Mouse (Mus musculus) CH12.LX (cell line): ENCODE data around the gene Mapk1ip1.
A peak's percentile ranks its signal among the peaks of the same experiment; 100 is the strongest.

Source experiments
- CHD1 ChIP-seq: IDR thresholded peaks from 2 replicates; pipeline ENCODE4 v1.6.1; 2012; ENCODE audit warnings: low read depth, low read length, improper control_type of control experiment, inconsistent platforms
- CTCF ChIP-seq, 2 experiments: IDR thresholded peaks in 1 of 2; conservative IDR thresholded peaks in 1 of 2; 2 replicates each; pipeline ENCODE4 v1.5.1; 2011 to 2012; ENCODE audit warnings: low read depth in 2 of 2, low read length in 2 of 2, improper control_type of control experiment in 1 of 2, inconsistent platforms in 1 of 2, mild to moderate bottlenecking in 1 of 2, moderate library complexity in 1 of 2
- EP300 ChIP-seq: IDR thresholded peaks from 2 replicates; pipeline ENCODE4 v1.6.1; 2011; ENCODE audit warnings: low read length, improper control_type of control experiment
- ETS1 ChIP-seq: conservative IDR thresholded peaks from 2 replicates; pipeline ENCODE4 v1.6.1; 2012; ENCODE audit warnings: low read depth, mild to moderate bottlenecking, inconsistent platforms, low read length, improper control_type of control experiment, moderate library complexity
- GABPA ChIP-seq: IDR thresholded peaks from 2 replicates; pipeline ENCODE4 v1.6.1; 2012; ENCODE audit warnings: low read depth, low read length, improper control_type of control experiment, inconsistent platforms; ENCODE audit not compliant: insufficient replicate concordance
- HCFC1 ChIP-seq: IDR thresholded peaks from 2 replicates; pipeline ENCODE4 v1.6.1; 2012; ENCODE audit warnings: low read depth, mild to moderate bottlenecking, inconsistent platforms, low read length, improper control_type of control experiment
- MAX ChIP-seq: IDR thresholded peaks from 2 replicates; pipeline ENCODE4 v1.6.1; 2011; ENCODE audit warnings: low read length, improper control_type of control experiment
- MXI1 ChIP-seq: IDR thresholded peaks from 2 replicates; pipeline ENCODE4 v1.6.1; 2011; ENCODE audit warnings: mild to moderate bottlenecking, low read depth, low read length, improper control_type of control experiment
- POLR2A ChIP-seq: IDR thresholded peaks from 2 replicates; pipeline ENCODE4 v1.6.1; 2011; ENCODE audit warnings: low read depth, mild to moderate bottlenecking, improper control_type of control experiment, low read length
- RAD21 ChIP-seq: IDR thresholded peaks from 2 replicates; pipeline ENCODE4 v1.6.1; 2011; ENCODE audit warnings: low read depth, mild to moderate bottlenecking, low read length, improper control_type of control experiment, moderate library complexity
- SIN3A ChIP-seq: IDR thresholded peaks from 2 replicates; pipeline ENCODE4 v1.6.1; 2012; ENCODE audit warnings: low read length, improper control_type of control experiment, inconsistent platforms
- ZC3H11A ChIP-seq: IDR thresholded peaks from 2 replicates; pipeline ENCODE4 v1.6.1; 2012; ENCODE audit warnings: low read depth, mild to moderate bottlenecking, inconsistent platforms, low read length, improper control_type of control experiment
- ZNF384 ChIP-seq: IDR thresholded peaks from 2 replicates; pipeline ENCODE4 v1.6.1; 2012; ENCODE audit warnings: low read depth, low read length, improper control_type of control experiment, inconsistent platforms

DNA sequence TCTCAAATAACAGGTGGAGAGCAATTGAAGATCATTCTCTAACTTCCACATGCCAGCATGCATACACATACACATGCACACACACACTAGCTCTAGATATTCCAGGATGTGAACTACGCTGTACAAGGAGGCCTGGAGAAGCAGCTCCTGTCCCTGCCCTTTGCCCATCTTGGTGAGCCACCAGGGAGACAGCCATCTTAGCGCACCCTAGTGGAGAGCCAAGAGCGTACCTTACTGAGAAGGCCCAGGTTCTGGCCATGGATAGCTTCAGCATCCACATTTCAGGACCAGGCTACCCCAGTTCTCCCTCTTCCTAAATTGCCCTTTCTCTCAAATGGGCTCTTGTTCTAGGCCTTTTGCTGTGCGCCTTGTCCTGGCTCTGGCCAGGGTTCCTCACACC lies 27.8 kb downstream of the Mapk1ip1 start:
- TF ChIP-seq MXI1 = no peak
- no peak for TF ChIP-seq ZC3H11A
- TF ChIP-seq RAD21 = peak; percentile 21
- no peak for TF ChIP-seq ZNF384
- peak in 1 of 2 experiments; percentile 57; a peak in 2 of 4 replicates for TF ChIP-seq CTCF (conservative IDR thresholded peaks at IDR 0.05 in 1 of 2, IDR thresholded peaks at IDR 0.05 in 1 of 2; ENCODE audit: low read depth in 2 of 2, low read length in 2 of 2)
- no peak for TF ChIP-seq EP300
- no peak for TF ChIP-seq CHD1
- TF ChIP-seq HCFC1 = no peak
- TF ChIP-seq MAX = no peak
- TF ChIP-seq SIN3A = no peak
- no peak for TF ChIP-seq ETS1
- no peak for TF ChIP-seq POLR2A
- TF ChIP-seq GABPA = no peak
